Mouse (Mus musculus): ENCODE results near the gene Map2k5.

Gene Map2k5

GRCm38 (mm10) chr9:63377270-63378142 is at the start of gene Map2k5:
Gene Map2k5 (minus strand): TSS chr9:63377902.
- peak; percentile 86 for DNase-seq (ENCODE audit: low spot score)

- no peak for DNase-seq (ENCODE audit: low spot score)
Measured at GRCm38 (mm10) chr9:63421096-63421736, 43.5 kb upstream of the Map2k5 start.

- DNase-seq (ENCODE audit: low spot score): no peak
Measured at GRCm38 (mm10) chr9:63420396-63420795, 42.7 kb upstream of the Map2k5 start.

DNA sequence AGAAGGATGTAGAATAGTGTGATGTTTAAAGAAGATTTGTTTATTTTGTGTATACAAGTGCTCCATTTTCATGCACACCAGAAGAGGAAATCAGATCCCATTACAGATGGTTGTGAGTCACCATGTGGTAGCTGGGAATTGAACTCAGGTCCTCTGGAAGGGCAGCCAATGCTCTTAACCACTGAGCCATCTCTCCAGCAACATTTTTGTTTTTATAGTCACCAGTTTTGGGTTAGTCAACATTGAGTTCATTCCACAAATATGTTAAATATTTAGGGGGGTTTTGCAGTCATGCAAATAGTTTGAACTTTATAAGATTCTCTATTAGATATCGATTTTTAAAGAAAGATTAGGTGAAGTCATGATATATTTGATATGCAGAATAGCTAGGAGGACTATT is 22.5 kb upstream of the Map2k5 start:
- no peak for DNase-seq (ENCODE audit: low spot score)

GRCm38 (mm10) chr9:63399463-63399815 is 21.7 kb upstream of the Map2k5 start:
- DNase-seq (ENCODE audit: low spot score): no peak

GRCm38 (mm10) chr9:63398611-63399462 is 21.1 kb upstream of the Map2k5 start, which contains the start of gene 2300009A05Rik:
Gene 2300009A05Rik (minus strand): TSS chr9:63399246.
- DNase-seq (ENCODE audit: low spot score): peak; percentile 75

- DNase-seq (ENCODE audit: low spot score): no peak
Measured at GRCm38 (mm10) chr9:63395612-63396011, 17.9 kb upstream of the Map2k5 start.

GRCm38 (mm10) chr9:63391307-63391706 is 13.6 kb upstream of the Map2k5 start:
- no peak for DNase-seq (ENCODE audit: low spot score)

DNA sequence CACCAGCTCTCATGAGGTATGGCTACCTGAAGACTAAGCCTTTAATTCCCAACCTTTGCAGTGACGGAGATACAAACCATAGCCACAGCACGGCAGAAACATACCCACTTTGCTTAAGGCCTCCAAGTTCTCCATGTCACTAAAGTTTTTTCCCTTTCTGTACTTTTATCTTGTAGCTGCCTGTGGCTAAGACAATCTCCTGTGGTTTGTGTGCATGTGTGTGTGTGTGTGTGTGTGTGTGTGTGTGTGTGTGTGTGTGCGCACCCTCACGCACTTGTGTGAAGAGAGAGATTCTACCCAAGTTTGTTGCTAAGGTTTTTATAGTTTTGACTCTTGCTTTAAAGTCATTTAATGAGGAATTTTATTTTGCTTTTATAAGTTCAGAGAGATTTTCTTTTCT is 5.1 kb upstream of the Map2k5 start:
- DNase-seq (ENCODE audit: low spot score): no peak

- no peak for DNase-seq (ENCODE audit: low spot score)
Measured at GRCm38 (mm10) chr9:63380326-63380725, 2.6 kb upstream of the Map2k5 start.

DNA sequence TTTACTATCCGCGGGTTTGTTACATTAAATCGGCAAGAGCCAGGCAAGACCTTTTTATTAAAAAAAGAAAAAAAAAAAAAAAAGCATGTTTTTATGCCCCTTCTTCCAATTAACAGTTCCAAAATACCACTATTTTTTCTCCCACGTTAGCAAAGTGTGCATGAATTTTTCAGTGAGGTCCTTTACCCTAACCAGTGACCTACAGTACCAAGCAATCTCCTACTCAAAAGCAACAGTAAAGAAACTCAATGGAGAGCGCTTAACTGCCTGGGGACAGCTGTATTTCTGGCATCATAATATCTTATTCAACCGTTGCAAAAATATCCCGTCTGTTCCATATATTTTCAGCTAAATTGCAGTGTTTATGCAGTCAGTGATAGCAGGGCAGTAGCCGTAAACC is 472 bp upstream of the Map2k5 start:
- DNase-seq (ENCODE audit: low spot score): no peak

DNA sequence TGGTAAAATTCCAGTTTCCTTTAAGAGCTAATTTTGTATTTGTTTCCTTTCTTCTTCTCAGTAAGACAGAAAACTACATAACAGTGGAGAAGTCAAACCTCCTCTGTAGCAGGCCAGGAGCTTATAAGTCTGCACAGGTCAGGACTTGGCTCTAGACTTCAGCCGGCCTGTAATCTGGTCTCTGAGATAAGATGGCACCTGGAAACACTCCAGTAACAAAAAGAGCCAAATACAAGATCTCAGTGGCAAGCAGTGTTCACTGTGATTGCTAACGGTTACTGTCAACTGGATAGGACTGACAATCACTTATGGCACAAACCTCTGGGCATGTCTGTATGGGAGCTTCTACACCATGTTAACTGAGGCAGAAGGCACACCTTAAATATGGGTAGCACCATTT is 4.4 kb downstream of the Map2k5 start:
- DNase-seq (ENCODE audit: low spot score): no peak

DNA sequence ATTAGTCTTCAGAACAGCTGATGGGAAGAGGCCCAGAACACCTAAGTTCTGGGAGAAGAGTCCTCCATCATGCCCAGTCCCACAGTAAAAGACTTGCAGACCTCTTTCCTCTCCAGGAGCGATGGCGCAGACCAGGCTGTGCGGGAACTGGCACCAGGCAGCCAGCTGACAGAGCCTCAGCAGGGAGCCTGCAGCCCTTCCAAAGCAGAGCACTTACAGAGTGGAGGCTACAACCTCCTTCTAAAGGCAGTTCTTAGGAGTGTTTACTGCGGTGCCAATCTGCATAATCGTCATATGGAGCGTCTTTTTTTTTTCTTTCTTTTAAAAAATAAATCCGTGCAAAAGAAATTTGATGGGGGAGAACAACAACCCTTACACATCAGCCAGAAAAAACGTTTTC is 5.2 kb downstream of the Map2k5 start:
- no peak for DNase-seq (ENCODE audit: low spot score)

DNA sequence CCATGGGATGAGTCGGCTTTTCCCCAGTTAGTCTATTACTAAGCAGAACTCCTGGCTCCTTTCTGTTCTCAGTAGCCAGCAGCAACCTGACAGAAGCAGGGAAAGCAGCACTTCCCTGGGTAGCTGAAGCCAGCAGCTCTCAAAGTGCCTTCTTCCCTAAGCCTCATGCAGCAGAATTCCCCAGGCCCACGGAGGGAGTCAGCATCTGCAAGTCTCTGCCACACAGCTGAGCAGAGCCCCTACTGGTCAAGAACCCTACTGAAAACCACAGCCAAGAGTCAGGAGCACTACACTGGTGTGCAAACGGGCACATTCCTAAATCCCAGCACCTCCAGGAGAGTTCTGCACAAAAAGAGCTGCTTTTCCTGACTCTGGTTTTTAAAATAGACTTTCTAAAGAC is 17.3 kb downstream of the Map2k5 start:
- DNase-seq (ENCODE audit: low spot score): no peak

GRCm38 (mm10) chr9:63359016-63359415 is 18.7 kb downstream of the Map2k5 start:
- DNase-seq (ENCODE audit: low spot score): no peak

GRCm38 (mm10) chr9:63356721-63357120 is 21.0 kb downstream of the Map2k5 start:
- no peak for DNase-seq (ENCODE audit: low spot score)

GRCm38 (mm10) chr9:63356278-63356677 is 21.4 kb downstream of the Map2k5 start:
- DNase-seq (ENCODE audit: low spot score): no peak

- no peak for DNase-seq (ENCODE audit: low spot score)
Measured at GRCm38 (mm10) chr9:63354168-63354567, 23.5 kb downstream of the Map2k5 start.

DNA sequence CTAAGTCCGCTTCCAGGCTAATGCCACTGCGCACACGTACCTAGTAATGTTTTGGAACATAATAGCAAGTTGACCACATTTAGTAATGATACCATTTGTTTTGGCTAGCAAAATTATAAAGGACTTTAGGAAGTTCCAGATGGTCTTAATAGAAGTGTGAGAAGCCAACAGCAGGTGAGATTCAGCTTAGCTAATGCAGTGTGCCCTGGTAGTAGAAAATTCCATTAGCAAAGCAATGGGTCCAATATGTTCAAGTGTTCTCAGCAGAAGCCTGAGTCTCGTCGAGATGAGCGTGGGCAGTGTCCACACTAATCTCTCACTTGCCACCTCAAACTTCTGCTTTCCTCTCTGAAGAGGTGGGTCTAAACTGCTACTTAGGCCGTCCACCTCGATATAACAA is 27.7 kb downstream of the Map2k5 start:
- no peak for DNase-seq (ENCODE audit: low spot score)

DNA sequence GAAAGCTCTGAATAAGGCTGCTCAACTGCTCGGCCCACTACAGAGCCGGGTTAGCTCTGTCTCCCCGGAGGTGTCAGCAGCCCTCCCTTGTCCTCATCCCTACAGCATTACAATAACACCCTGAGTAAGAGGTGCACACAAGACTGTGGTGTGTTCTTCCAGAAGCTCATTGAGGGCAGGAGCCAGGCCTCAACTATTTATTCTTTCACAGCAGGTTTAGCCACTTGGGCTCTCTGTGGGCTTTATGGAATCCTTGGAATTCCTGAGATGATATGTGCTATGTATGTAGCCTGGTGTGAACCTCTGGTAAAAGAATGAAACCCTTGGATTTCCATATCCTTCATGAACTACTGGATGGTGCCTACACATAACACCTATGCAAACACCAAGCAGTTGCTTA is 28.5 kb downstream of the Map2k5 start:
- no peak for DNase-seq (ENCODE audit: low spot score)

DNA sequence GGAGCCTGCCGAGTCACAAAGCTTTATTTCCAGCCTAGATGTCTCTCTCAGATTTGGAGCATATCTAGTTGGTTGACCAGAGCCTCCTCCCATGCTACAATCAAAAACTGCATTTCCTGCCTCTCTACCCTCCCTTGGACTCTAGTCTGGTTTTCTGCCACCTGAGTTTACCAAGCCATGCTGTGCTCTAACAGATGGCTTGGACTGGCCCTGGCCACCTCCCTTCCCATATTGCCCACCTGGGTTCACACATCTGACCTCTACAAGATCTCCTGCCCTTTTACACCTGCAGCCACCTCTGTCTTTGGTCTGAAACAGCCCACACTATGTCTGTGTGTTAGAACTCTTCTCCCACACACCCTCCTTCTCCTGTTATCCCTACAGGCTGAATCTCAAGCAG is 29.6 kb downstream of the Map2k5 start:
- DNase-seq (ENCODE audit: low spot score): no peak

- DNase-seq (ENCODE audit: low spot score): no peak
Measured at GRCm38 (mm10) chr9:63346029-63346428, 31.7 kb downstream of the Map2k5 start.

GRCm38 (mm10) chr9:63341761-63342160 is 35.9 kb downstream of the Map2k5 start:
- DNase-seq (ENCODE audit: low spot score): no peak

Measured in layer of hippocampus, adult 9-10 months (tissue).